Mouse (Mus musculus) lung, postnatal 0 days (tissue): ENCODE measurements at regions not wholly inside any gene's neighbourhood (a gene's known extent, or its start where the extent isn't known, plus 50 kb on each side); places are given as distances from the start of the nearest gene placed in this dataset.

Source experiments
- ATAC-seq: fragments of 200-750 bp; cut with Nextera tagmentation; 2 replicates; pipeline ENCODE4 v1.8.0; 2017; ENCODE audit warnings: moderate library complexity
- DNase-seq: peaks from one replicate; pipeline ENCODE4 v3.0.0-alpha.2; 2016; ENCODE audit warnings: low spot score
- H3K27ac ChIP-seq: fragments of 300-500 bp; sonication (generic); 2 replicates; pipeline ENCODE4 v1.5.1; 2014; ENCODE audit warnings: antibody characterized with exemption, mild to moderate bottlenecking, low read length, mixed read lengths
- H3K27me3 ChIP-seq: fragments of 300-500 bp; sonication (generic); replicated peaks from 2 replicates; pipeline ENCODE4 v1.6.1; 2014; ENCODE audit warnings: low read length, mixed read lengths; ENCODE audit not compliant: insufficient read depth
- H3K36me3 ChIP-seq: fragments of 300-500 bp; sonication (generic); 2 replicates; pipeline ENCODE4 v1.6.1; 2014; ENCODE audit warnings: low read length, mixed read lengths; ENCODE audit not compliant: insufficient read depth
- H3K4me1 ChIP-seq: fragments of 300-500 bp; sonication (generic); 2 replicates; pipeline ENCODE4 v1.6.1; 2014; ENCODE audit warnings: antibody characterized with exemption, low read depth, low read length, mixed read lengths; ENCODE audit not compliant: insufficient read depth
- H3K4me2 ChIP-seq: fragments of 300-500 bp; sonication (generic); replicated peaks from 2 replicates; pipeline ENCODE4 v1.6.1; 2014; ENCODE audit warnings: low read depth, mild to moderate bottlenecking, low read length, moderate library complexity, mixed read lengths
- H3K4me3 ChIP-seq: fragments of 300-500 bp; sonication (generic); 2 replicates; pipeline ENCODE4 v1.5.1; 2014; ENCODE audit warnings: low read depth, low read length
- H3K9ac ChIP-seq: fragments of 300-500 bp; sonication (generic); replicated peaks from 2 replicates; pipeline ENCODE4 v1.6.1; 2014; ENCODE audit warnings: low read depth, mild to moderate bottlenecking
- H3K9me3 ChIP-seq: fragments of 300-500 bp; sonication (generic); 2 replicates; pipeline ENCODE4 v1.6.1; 2016; ENCODE audit warnings: low read length, mixed read lengths
- CTCF ChIP-seq: IDR thresholded peaks from 2 replicates; pipeline ENCODE4 v1.5.1; 2016; ENCODE audit warnings: antibody characterized with exemption, mild to moderate bottlenecking
- EP300 ChIP-seq: IDR thresholded peaks from 2 replicates; pipeline ENCODE4 v1.6.1; 2016; ENCODE audit warnings: antibody characterized with exemption, mild to moderate bottlenecking, control low read depth
- WGBS: fragments of 180-500 bp; shearing (Covaris S2); extraction: QIAGEN DNeasy Blood & Tissue Kit; methylation state at CpG from one replicate; pipeline ENCODE4 v1.1.7; 2014; 5-methylcytosine and 5-hydroxymethylcytosine counted together

GRCm38 (mm10) chr5:4496907-4497200 lies 261.0 kb downstream of the Fzd1 start:
- Histone ChIP-seq H3K4me3 (0 out of 2 replicates have a peak overlapping the region, but pooled peaks have one; percentile 22), H3K4me2 (peak overlapping the region; percentile 50), H3K36me3 (no peaks in the 10 kb centered on the region), H3K9ac (no peak overlapping the region), H3K4me1 (peaks cover 15% of the 10 kb centered on the region; the same call in 1 of the 2 replicates), H3K27me3 (no peaks in the 10 kb centered on the region), H3K9me3 (no peaks in the 10 kb centered on the region), H3K27ac (peak overlapping the region; percentile 73; the same call in 1 of the 2 replicates)
- peak; percentile 54 for ATAC-seq
- TF ChIP-seq EP300 (no peak), CTCF (no peak)
- DNase-seq = peak; percentile 69
- WGBS = 8% methylated on average over 3 of the region's 3 CpGs

GRCm38 (mm10) chr5:4496132-4496906 lies 261.5 kb downstream of the Fzd1 start:
- peaks cover 15% of the 10 kb centered on the region; the same call in 1 of the 2 replicates for H3K4me1 ChIP-seq
- DNase-seq = peak; percentile 71
- WGBS = 1% methylated on average over 20 of the region's 20 CpGs
- no peak for TF ChIP-seq EP300
- no peak for TF ChIP-seq CTCF
- H3K36me3 ChIP-seq = no peaks in the 10 kb centered on the region
- H3K4me2 ChIP-seq = peak overlapping the region; percentile 50
- no peaks in the 10 kb centered on the region for H3K27me3 ChIP-seq
- H3K27ac ChIP-seq = peak overlapping the region; percentile 73
- peak; percentile 68 for ATAC-seq
- peak overlapping the region; percentile 22 for H3K4me3 ChIP-seq
- 0 out of 2 replicates have a peak overlapping the region, but pooled peaks have one; percentile 19 for H3K9ac ChIP-seq
- no peaks in the 10 kb centered on the region for H3K9me3 ChIP-seq

GRCm38 (mm10) chr5:4495482-4495881 lies 262.4 kb downstream of the Fzd1 start:
- Histone ChIP-seq H3K9ac (no peak overlapping the region), H3K36me3 (no peaks in the 10 kb centered on the region), H3K4me2 (no peak overlapping the region), H3K4me3 (no peak overlapping the region), H3K27ac (no peak overlapping the region), H3K27me3 (no peaks in the 10 kb centered on the region), H3K9me3 (no peaks in the 10 kb centered on the region), H3K4me1 (peaks cover 15% of the 10 kb centered on the region; the same call in 1 of the 2 replicates)
- TF ChIP-seq CTCF (no peak), EP300 (no peak)
- DNase-seq (no peak), ATAC-seq (no peak)
- WGBS = 79% methylated on average over 6 of the region's 6 CpGs

DNA sequence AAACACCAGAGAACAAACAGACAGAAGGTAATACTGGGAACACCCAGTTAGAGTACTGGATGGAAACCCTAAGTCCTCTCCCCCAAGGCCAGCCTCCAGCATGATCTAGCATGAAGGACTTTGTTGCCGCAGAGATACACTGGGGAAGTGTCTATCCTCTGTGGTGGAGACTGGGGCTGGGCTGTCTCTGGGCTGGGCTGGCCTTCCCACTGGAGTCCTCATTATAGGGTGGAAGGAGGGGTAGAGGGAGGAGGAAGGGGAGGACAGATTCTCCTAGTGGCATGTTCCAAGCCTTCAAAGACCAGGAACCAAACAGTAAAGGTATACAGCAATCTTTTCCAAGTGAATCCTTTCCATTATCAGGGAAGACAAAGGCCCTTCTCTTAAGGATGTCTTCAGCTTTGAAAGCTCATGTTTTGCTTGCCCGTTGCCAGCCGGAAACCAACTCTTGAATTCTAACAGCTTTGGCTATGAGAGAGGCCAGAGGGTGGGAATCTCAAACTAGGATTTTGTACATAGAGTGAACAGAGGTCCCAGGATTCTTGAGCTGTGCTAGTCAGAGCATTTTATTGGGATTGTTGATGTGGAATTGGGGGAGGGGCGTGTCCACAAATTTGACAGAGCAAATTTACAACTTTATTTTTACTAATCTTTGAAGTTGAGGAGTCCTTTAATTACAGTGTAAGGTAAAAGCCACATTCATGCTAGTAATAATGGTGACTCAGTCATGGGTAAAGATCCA lies 271.3 kb downstream of the Fzd1 start:
- ATAC-seq (peak; percentile 16; the same call in 1 of the 2 replicates), DNase-seq (no peak)
- Histone ChIP-seq H3K9ac (no peak overlapping the region), H3K27ac (no peak overlapping the region), H3K36me3 (no peaks in the 10 kb centered on the region), H3K4me3 (no peak overlapping the region), H3K27me3 (no peaks in the 10 kb centered on the region), H3K9me3 (0 out of 2 replicates have a peak, but pooled peaks cover 2% of the 10 kb centered on the region), H3K4me1 (no peaks in the 10 kb centered on the region), H3K4me2 (no peak overlapping the region)
- WGBS = 84% methylated on average over 4 of the region's 4 CpGs
- TF ChIP-seq EP300 (no peak), CTCF (no peak)

DNA sequence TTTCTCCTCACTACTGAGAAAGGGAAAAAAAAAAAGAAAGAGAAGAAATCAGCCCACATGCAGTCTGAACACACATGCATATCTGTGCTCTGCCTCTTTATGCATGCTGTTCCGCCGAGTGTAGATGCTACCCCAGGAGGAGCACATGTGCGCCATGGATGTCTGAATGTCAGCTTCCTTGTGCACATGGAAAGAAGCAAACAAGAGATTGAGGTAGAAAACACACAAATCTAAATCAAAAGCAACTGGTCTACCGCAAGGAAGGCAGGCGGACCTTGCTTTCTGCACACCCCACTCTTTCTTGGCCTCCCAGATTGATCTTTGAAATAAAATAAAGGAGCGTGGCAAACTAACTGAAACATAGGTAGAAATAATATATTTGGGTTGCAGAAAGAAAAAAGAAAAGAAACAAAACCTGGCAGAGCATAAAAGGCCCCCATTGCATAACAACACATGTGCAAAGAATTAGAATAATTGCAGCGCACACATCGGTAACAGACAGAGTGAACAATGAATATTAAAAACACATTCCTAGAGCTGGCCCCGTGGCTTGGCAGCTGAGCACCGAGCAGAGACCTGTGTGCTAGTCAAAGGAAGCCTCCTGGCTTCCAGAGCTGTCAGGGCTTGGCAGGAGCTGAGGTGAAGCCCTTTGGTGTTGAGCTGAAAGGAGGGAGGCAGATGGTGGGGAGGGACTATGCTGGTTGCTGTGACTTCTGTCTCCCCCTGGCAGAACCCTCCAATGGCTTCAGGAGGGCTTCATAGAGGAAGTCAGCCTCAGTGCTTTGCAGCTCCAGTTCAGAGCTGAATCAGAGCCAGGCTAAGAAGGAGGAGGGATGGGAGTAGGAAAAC lies 272.1 kb downstream of the Fzd1 start:
- Histone ChIP-seq H3K9ac (no peak overlapping the region), H3K4me3 (no peak overlapping the region), H3K4me1 (no peaks in the 10 kb centered on the region), H3K4me2 (no peak overlapping the region), H3K9me3 (0 out of 2 replicates have a peak, but pooled peaks cover 2% of the 10 kb centered on the region), H3K27me3 (no peaks in the 10 kb centered on the region), H3K36me3 (no peaks in the 10 kb centered on the region), H3K27ac (no peak overlapping the region)
- ATAC-seq (peak; percentile 44), DNase-seq (peak; percentile 20)
- 62% methylated on average over 10 of the region's 10 CpGs for WGBS
- no peak for TF ChIP-seq EP300
- TF ChIP-seq CTCF = no peak

DNA sequence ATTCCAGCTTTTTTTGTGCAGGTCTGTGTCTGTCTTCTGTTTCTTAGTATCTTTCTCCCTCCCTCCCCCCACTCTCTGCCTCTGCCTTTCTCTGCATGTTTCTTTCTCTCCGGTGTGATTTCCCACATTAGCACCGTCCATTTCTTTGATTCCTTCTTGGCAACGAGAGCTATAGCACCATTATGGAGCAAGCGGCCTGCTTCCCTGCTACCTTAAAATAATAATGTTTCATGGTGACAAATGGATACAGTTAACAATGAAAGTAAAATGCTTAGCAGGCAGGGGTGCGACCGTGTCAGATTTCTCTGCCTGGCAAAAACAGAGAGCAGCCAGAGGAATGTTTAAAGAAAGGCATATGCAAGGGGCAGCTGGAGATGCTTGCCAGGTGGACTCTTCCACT lies 273.1 kb downstream of the Fzd1 start:
- Histone ChIP-seq H3K27me3 (no peaks in the 10 kb centered on the region), H3K4me2 (no peak overlapping the region), H3K4me3 (no peak overlapping the region), H3K9me3 (0 out of 2 replicates have a peak, but pooled peaks cover 2% of the 10 kb centered on the region), H3K27ac (no peak overlapping the region), H3K36me3 (no peaks in the 10 kb centered on the region), H3K4me1 (no peaks in the 10 kb centered on the region), H3K9ac (no peak overlapping the region)
- ATAC-seq = no peak
- TF ChIP-seq EP300 = no peak
- no peak for TF ChIP-seq CTCF
- no peak for DNase-seq
- 25% methylated on average over 6 of the region's 6 CpGs for WGBS
